Mouse (Mus musculus) G1E (cell line): Measurements from ENCODE around the gene Kcnj16.

ENCODE experiments used
- CTCF ChIP-seq: IDR thresholded peaks from 2 replicates; pipeline ENCODE4 v1.5.1; 2012; ENCODE audit warnings: low read depth, low read length, inconsistent platforms, mixed read lengths
- GATA1 ChIP-seq: IDR thresholded peaks from 2 replicates; pipeline ENCODE4 v1.6.1; 2012; ENCODE audit warnings: borderline replicate concordance, low read length, inconsistent platforms, mixed read lengths
- GATA2 ChIP-seq: IDR thresholded peaks from 2 replicates; pipeline ENCODE4 v1.6.1; 2012; ENCODE audit warnings: low read depth, low read length, inconsistent platforms, borderline replicate concordance
- POLR2AphosphoS5 ChIP-seq: IDR thresholded peaks from 2 replicates; pipeline ENCODE4 v1.6.1; 2012; ENCODE audit warnings: low read depth, low read length, inconsistent platforms; ENCODE audit not compliant: insufficient replicate concordance
- TAL1 ChIP-seq: conservative IDR thresholded peaks from 2 replicates; pipeline ENCODE4 v1.6.1; 2012; ENCODE audit warnings: low read depth, low read length, inconsistent platforms, mixed read lengths

DNA sequence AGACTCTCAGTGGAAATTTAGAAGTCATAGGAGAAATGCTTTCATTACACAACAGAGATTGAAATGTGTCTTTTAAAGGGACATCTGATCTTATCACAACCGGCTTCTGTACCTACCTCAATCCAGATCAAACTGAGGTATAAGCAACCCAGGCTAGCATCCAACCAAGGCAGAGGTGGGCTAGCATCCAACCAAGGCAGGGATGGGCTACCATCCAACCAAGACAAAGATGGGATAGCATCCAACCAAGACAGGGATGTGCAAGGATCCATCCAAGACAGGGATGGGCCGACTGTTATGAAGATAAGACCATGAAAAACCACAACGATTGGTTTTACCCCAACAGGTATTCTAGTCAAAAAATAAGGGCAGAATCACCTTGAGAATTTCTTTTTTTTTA is 48.4 kb downstream of the Kcnj16 start:
- TF ChIP-seq CTCF (no peak), GATA1 (no peak), POLR2AphosphoS5 (no peak), TAL1 (no peak), GATA2 (no peak)
